Mouse (Mus musculus) stomach, postnatal 0 days (tissue): ENCODE measurements around the gene Btbd18. TPM values are rescaled to one million over a fixed set of nuclear protein-coding genes. Genes with fewer than 3 reads are reported as not detected.

ENCODE experiments used
- ATAC-seq: fragments of 200-750 bp; cut with Nextera tagmentation; 2 replicates; pipeline ENCODE4 v1.8.0; 2017; ENCODE audit not compliant: low FRiP score, low TSS enrichment
- DNase-seq: peaks from one replicate; pipeline ENCODE4 v3.0.0-alpha.2; 2016; ENCODE audit warnings: low spot score
- H3K27ac ChIP-seq: fragments of 300-500 bp; sonication (generic); replicated peaks from 2 replicates; pipeline ENCODE4 v1.5.1; 2014; ENCODE audit warnings: mild to moderate bottlenecking, control low read depth
- H3K27me3 ChIP-seq: fragments of 300-500 bp; sonication (generic); 2 replicates; pipeline ENCODE4 v1.6.1; 2014; ENCODE audit warnings: low read length; ENCODE audit not compliant: control insufficient read depth, insufficient read depth
- H3K36me3 ChIP-seq: fragments of 300-500 bp; sonication (generic); 2 replicates; pipeline ENCODE4 v1.6.1; 2014; ENCODE audit warnings: low read length, mixed read lengths; ENCODE audit not compliant: control insufficient read depth, insufficient read depth
- H3K4me1 ChIP-seq: fragments of 300-500 bp; sonication (generic); replicated peaks from 2 replicates; pipeline ENCODE4 v1.6.1; 2014; ENCODE audit warnings: antibody characterized with exemption; ENCODE audit not compliant: control insufficient read depth, insufficient read depth
- H3K4me2 ChIP-seq: fragments of 300-500 bp; sonication (generic); replicated peaks from 2 replicates; pipeline ENCODE4 v1.6.1; 2014; ENCODE audit warnings: low read depth, mild to moderate bottlenecking, control low read depth, moderate library complexity
- H3K4me3 ChIP-seq: fragments of 300-500 bp; sonication (generic); 2 replicates; pipeline ENCODE4 v1.5.1; 2014; ENCODE audit warnings: low read depth, low read length, control low read depth
- H3K9ac ChIP-seq: fragments of 300-500 bp; sonication (generic); 2 replicates; pipeline ENCODE4 v1.6.1; 2014; ENCODE audit warnings: mild to moderate bottlenecking, low read length, control low read depth, mixed read lengths
- H3K9me3 ChIP-seq: fragments of 300-500 bp; sonication (generic); 2 replicates; pipeline ENCODE4 v1.6.1; 2016; ENCODE audit warnings: low read length; ENCODE audit not compliant: control insufficient read depth
- CTCF ChIP-seq: IDR thresholded peaks from 2 replicates; pipeline ENCODE4 v1.5.1; 2016; ENCODE audit warnings: antibody characterized with exemption, low read depth, mild to moderate bottlenecking, moderate library complexity
- EP300 ChIP-seq: optimal IDR thresholded peaks from 2 replicates; pipeline ENCODE3; 2016; ENCODE audit warnings: antibody characterized with exemption
- WGBS: fragments of 180-500 bp; shearing (Covaris S2); extraction: QIAGEN DNeasy Blood & Tissue Kit; methylation state at CpG from one replicate; pipeline ENCODE4 v1.1.7; 2014; 5-methylcytosine and 5-hydroxymethylcytosine counted together
- polyA plus RNA-seq: library from polyadenylated mRNA; unstranded; fragments of >200 nt; fragmentation: Nextera tagmentation; extraction: Ambion mirVana; gene quantifications from 2 replicates; pipeline ENCODE4 v1.2.1, GENCODE M21; 2015

The Btbd18 gene
- polyA plus RNA-seq, 1 experiment from 2014 or later, result 0.11 TPM

DNA sequence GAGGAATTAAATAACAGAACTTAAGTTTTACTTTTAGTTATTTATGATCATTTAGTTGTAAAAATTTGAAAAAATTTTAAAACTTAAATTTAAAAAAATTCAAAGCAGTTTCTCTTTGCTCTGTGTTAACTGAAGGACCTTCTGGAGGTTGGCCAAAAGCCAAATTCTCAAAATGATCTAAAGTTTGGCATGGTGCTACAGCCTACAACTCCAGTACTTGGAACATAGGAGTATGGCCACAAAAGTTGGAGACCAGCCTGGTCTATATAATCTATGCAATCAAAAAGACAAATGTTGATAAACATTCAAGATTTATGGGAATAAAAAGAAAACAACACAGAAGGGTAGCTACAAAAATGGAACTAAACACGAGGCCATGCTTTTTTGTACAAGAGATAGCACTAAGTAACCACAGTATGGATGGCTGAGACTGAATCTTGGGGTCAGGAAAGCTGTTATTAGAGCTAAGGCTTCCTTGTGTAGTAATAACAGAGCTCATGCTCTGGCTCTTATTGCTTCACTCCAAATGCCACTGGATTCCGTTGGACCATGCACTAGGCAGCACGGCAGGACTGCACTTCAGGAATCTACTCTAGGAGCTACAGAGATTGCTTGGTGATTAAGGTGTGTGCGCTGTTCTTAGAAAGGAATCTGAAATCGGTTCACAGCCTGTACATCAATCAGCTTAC is 36.3 kb downstream of the Btbd18 start:
- no peak for DNase-seq

DNA sequence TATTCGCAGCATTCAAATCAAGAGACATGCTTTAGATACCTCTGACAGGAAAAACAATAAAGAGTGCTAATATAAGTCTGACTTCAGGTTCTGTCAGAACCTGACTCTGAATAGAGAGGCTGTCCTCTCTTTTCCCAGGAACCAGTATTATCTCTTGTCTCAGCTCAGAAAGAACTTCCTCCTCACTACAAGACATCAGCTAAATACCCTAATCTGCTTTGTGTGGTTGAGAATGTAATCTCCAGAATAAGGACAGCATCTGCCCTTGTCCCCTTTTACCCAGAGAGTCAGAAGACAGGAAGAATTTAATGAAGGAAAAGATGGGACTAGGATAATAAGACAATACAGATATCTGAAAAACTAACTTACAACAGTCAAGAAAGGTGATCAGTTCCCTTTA is 44.6 kb downstream of the Btbd18 start:
- Histone ChIP-seq H3K4me3 (no peak overlapping the region), H3K27ac (no peak overlapping the region; the same call in 1 of the 2 replicates), H3K4me1 (no peaks in the 10 kb centered on the region), H3K9ac (no peak overlapping the region), H3K36me3 (no peaks in the 10 kb centered on the region), H3K9me3 (no peaks in the 10 kb centered on the region), H3K27me3 (no peaks in the 10 kb centered on the region), H3K4me2 (no peak overlapping the region)
- TF ChIP-seq CTCF (no peak), EP300 (no peak)
- ATAC-seq (no peak), DNase-seq (no peak)
- WGBS, result 79% methylated on average over 1 of the region's 1 CpGs

More for the DNA sequence above, 36.3 kb downstream of the Btbd18 start:
- Histone ChIP-seq H3K4me2 (no peak overlapping the region), H3K27ac (no peak overlapping the region), H3K4me1 (no peaks in the 10 kb centered on the region), H3K4me3 (no peak overlapping the region), H3K27me3 (no peaks in the 10 kb centered on the region), H3K36me3 (peaks cover 16% of the 10 kb centered on the region), H3K9ac (no peak overlapping the region), H3K9me3 (no peaks in the 10 kb centered on the region)
- ATAC-seq, result no peak
- TF ChIP-seq CTCF (no peak), EP300 (no peak)
- WGBS, result 60% methylated on average over 5 of the region's 5 CpGs

DNA sequence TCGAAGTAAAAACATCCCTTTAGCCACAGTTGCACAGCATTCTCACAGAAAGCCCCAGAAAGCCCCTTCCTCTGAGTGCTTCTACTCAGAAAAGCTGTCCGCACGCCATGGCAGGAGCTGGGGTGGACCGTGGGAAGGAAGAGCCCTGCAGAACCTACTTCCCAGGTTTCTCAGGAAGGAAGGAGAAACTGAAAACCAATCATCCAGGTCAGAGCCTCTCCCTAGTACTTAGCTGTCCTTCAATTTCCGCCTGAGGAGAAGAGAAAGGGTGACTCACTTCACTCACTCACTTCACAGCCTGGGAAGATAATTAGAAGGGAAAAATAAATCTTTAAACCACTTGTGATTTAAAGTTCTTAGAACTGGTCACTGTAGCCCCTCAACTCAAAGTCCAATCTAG is 45.5 kb downstream of the Btbd18 start:
- ATAC-seq (peak; percentile 88), DNase-seq (no peak)
- Histone ChIP-seq H3K27ac (peak overlapping the region; percentile 77), H3K4me3 (no peak overlapping the region), H3K4me2 (no peak overlapping the region), H3K4me1 (no peaks in the 10 kb centered on the region), H3K9me3 (no peaks in the 10 kb centered on the region), H3K36me3 (no peaks in the 10 kb centered on the region), H3K27me3 (no peaks in the 10 kb centered on the region), H3K9ac (no peak overlapping the region)
- TF ChIP-seq CTCF (no peak), EP300 (no peak)
- 75% methylated on average over 5 of the region's 5 CpGs for WGBS

DNA sequence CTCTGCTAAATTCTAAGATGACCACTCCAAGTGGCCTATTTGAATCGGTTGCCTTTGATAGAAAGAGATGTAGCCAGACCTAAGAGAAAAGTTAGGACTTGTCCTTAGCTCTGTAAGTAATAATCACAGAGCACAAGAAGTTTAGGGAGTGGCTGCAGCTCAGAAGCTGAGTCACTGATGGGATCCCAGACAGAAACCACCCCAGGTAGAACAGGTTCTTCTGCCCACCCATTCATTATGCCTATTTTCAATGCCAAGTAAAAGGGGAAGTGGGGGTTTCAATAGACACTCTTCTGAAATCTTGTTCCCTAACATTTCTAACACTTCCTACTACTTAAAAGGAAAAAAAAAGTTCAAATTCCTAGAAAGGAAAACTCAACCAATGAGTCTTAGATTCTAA is 46.4 kb downstream of the Btbd18 start:
- DNase-seq, result no peak
- Histone ChIP-seq H3K9me3 (no peaks in the 10 kb centered on the region), H3K36me3 (peaks cover 2% of the 10 kb centered on the region; the same call in 1 of the 2 replicates), H3K4me3 (no peak overlapping the region), H3K27me3 (no peaks in the 10 kb centered on the region), H3K27ac (peak overlapping the region; percentile 77), H3K4me2 (0 out of 2 replicates have a peak overlapping the region, but pooled peaks have one; percentile 23), H3K4me1 (no peaks in the 10 kb centered on the region), H3K9ac (no peak overlapping the region)
- TF ChIP-seq CTCF (no peak), EP300 (no peak)
- WGBS, result 67% methylated on average over 1 of the region's 1 CpGs
- ATAC-seq, result peak; percentile 75

DNA sequence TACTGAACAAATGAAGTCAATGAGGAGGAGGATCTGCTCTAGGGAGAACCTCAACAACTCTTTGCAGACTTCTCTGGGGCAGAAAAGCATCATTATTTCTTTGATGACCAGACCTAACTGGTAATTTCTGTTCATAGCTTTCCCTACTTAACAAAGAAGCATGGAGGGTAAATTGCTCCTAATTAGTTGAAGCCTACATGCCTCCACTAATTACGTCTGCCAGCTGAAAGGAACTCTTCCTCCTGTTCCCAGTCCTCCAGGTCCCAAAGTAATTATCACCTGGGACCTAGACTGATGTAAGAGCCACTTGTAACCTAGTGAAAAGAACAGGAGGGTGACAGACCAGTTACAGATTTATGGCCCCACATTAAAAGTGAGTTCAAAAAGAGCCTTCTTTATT is 48.6 kb downstream of the Btbd18 start:
- Histone ChIP-seq H3K9ac (no peak overlapping the region), H3K27me3 (no peaks in the 10 kb centered on the region), H3K36me3 (peaks cover 3% of the 10 kb centered on the region; the same call in 1 of the 2 replicates), H3K9me3 (no peaks in the 10 kb centered on the region), H3K4me2 (no peak overlapping the region), H3K4me3 (no peak overlapping the region), H3K27ac (no peak overlapping the region), H3K4me1 (no peaks in the 10 kb centered on the region)
- TF ChIP-seq EP300 (no peak), CTCF (no peak)
- ATAC-seq, result no peak
- DNase-seq, result no peak
- 68% methylated on average over 1 of the region's 1 CpGs for whole genome bisulfite sequencing

DNA sequence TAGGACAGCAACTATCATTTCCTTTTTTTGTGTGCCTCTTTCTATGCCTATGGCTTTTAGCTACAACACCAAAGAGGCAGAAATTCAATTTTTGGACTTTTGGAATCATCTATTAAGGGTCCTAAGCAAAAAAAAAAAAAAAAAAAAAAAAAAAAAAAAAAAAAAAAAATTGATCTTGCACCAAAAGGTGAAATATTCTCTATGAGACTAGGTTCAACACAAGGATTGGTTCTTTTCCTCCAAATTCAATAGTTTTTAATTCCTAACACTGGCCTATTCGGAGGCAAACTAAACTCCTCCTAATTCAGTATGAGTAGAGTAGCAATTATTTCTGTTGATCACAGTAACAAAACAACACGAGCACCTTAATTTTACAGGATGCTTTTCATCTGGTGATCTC is 53.0 kb downstream of the Btbd18 start:
- no peak for DNase-seq
- Histone ChIP-seq H3K27me3 (no peaks in the 10 kb centered on the region), H3K36me3 (peaks cover 3% of the 10 kb centered on the region; the same call in 1 of the 2 replicates), H3K4me1 (no peaks in the 10 kb centered on the region), H3K9me3 (no peaks in the 10 kb centered on the region), H3K27ac (no peak overlapping the region), H3K4me2 (no peak overlapping the region), H3K4me3 (no peak overlapping the region), H3K9ac (no peak overlapping the region)
- ATAC-seq, result no peak
- 85% methylated on average over 2 of the region's 2 CpGs for WGBS
- TF ChIP-seq CTCF (no peak), EP300 (no peak)
